Mouse (Mus musculus) heart, postnatal 0 days (tissue): ENCODE data around the gene Sertad2. TPM values are rescaled to one million over a fixed set of nuclear protein-coding genes. Genes with fewer than 3 reads are reported as not detected.

ENCODE experiments used
- ATAC-seq: fragments of 200-750 bp; cut with Nextera tagmentation; 2 replicates; pipeline ENCODE4 v1.8.0; 2017; ENCODE audit warnings: low read depth, moderate number of reproducible peaks, moderate library complexity; ENCODE audit not compliant: insufficient read depth
- DNase-seq: peaks from one replicate; pipeline ENCODE4 v3.0.0-alpha.2; 2016; ENCODE audit warnings: low spot score
- H3K27ac ChIP-seq: fragments of 300-500 bp; sonication (generic); 2 replicates; pipeline ENCODE4 v1.5.1; 2014; ENCODE audit warnings: low read depth, mild to moderate bottlenecking
- H3K27me3 ChIP-seq: fragments of 300-500 bp; sonication (generic); 2 replicates; pipeline ENCODE4 v1.6.1; 2014; ENCODE audit warnings: low read length, mixed read lengths; ENCODE audit not compliant: control insufficient read depth, insufficient read depth
- H3K36me3 ChIP-seq: fragments of 300-500 bp; sonication (generic); replicated peaks from 2 replicates; pipeline ENCODE4 v1.6.1; 2014; ENCODE audit warnings: low read length, mixed read lengths; ENCODE audit not compliant: control insufficient read depth, insufficient read depth
- H3K4me1 ChIP-seq: fragments of 300-500 bp; sonication (generic); 2 replicates; pipeline ENCODE4 v1.6.1; 2014; ENCODE audit warnings: antibody characterized with exemption; ENCODE audit not compliant: control insufficient read depth, insufficient read depth
- H3K4me2 ChIP-seq: fragments of 300-500 bp; sonication (generic); 2 replicates; pipeline ENCODE4 v1.6.1; 2014; ENCODE audit warnings: low read depth, mild to moderate bottlenecking, low read length, moderate library complexity
- H3K4me3 ChIP-seq: fragments of 300-500 bp; sonication (generic); 2 replicates; pipeline ENCODE4 v1.5.1; 2014; ENCODE audit warnings: low read depth, low read length
- H3K9ac ChIP-seq: fragments of 300-500 bp; sonication (generic); replicated peaks from 2 replicates; pipeline ENCODE4 v1.6.1; 2014; ENCODE audit warnings: low read depth, low read length, mixed read lengths
- H3K9me3 ChIP-seq: fragments of 300-500 bp; sonication (generic); replicated peaks from 2 replicates; pipeline ENCODE4 v1.6.1; 2016; ENCODE audit warnings: low read length; ENCODE audit not compliant: control insufficient read depth
- CTCF ChIP-seq: IDR thresholded peaks from 2 replicates; pipeline ENCODE4 v1.5.1; 2016; ENCODE audit warnings: antibody characterized with exemption, control low read depth, low read depth
- EP300 ChIP-seq: IDR thresholded peaks from 2 replicates; pipeline ENCODE4 v1.6.1; 2016; ENCODE audit warnings: antibody characterized with exemption, low read depth
- WGBS: fragments of 180-500 bp; shearing (Covaris S2); extraction: QIAGEN DNeasy Blood & Tissue Kit; methylation state at CpG from one replicate; pipeline ENCODE4 v1.1.7; 2014; 5-methylcytosine and 5-hydroxymethylcytosine counted together
- polyA plus RNA-seq: library from polyadenylated mRNA; unstranded; fragments of >200 nt; fragmentation: Nextera tagmentation; extraction: Ambion mirVana; gene quantifications from 2 replicates; pipeline ENCODE4 v1.2.1, GENCODE M21; 2015
- total RNA-seq: library from RNA; depleted of rRNA; stranded (reverse); fragments of >200 nt; gene quantifications from 2 replicates; pipeline ENCODE4 v1.2.3, GENCODE M21; 2014; ENCODE audit warnings: low replicate concordance

Gene Sertad2
- total and polyA plus RNA-seq, 2 experiments from 2014 or later: 33.3 to 33.5 TPM

DNA sequence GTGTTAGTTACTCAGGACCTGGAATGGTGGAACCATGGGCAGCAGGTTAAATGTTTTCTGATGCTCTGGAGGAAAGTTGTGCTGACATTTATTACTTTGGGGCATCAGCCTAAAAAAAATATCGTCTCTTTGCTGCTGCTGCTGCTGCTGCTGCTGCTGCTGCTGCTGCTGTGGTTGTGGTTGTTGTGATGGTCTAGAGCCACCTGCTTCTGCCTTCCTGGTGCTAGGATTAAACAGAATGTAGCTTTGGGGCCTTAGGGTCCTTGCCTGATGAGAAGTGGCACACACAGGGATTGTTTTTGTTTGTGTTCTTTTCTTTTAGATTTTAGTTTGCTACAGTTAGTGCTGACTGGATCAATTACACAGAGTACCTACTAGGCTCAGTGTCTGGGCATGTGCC, 101.1 kb downstream of the Sertad2 start:
- H3K9me3 ChIP-seq: no peaks in the 10 kb centered on the region
- peaks cover 55% of the 10 kb centered on the region for H3K4me1 ChIP-seq
- H3K9ac ChIP-seq: no peak overlapping the region
- no peaks in the 10 kb centered on the region for H3K27me3 ChIP-seq
- 63% methylated on average over 1 of the region's 1 CpGs for WGBS
- H3K36me3 ChIP-seq: peaks cover 13% of the 10 kb centered on the region
- TF ChIP-seq EP300 (no peak), CTCF (no peak)
- DNase-seq: no peak
- no peak overlapping the region for H3K4me2 ChIP-seq
- H3K27ac ChIP-seq: no peak overlapping the region
- ATAC-seq: no peak
- H3K4me3 ChIP-seq: no peak overlapping the region

DNA sequence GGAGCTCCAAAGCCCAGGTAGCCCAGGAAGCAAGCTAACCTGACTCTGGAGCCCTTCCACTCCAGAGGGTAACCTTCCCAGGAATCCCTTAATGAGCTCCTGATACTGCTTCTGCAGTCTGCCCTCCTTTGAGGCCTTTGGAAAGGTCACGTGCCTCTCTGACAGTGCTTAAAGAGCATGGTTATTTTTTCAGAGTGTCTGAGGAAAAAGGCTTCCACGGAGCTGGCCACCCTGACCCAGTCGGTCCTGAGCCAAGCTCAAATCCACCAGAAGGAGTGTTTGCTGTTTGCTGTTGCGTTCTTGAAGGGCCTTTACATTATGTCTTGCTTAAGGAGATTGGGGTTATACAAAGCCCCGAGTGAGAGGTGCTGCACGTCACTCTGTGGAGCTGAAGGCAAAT, 101.8 kb downstream of the Sertad2 start:
- no peak overlapping the region for H3K4me2 ChIP-seq
- 48% methylated on average over 6 of the region's 6 CpGs for WGBS
- DNase-seq (no peak), ATAC-seq (no peak)
- H3K27me3 ChIP-seq: no peaks in the 10 kb centered on the region
- H3K4me3 ChIP-seq: no peak overlapping the region
- no peak overlapping the region for H3K27ac ChIP-seq
- H3K36me3 ChIP-seq: peaks cover 20% of the 10 kb centered on the region
- no peak overlapping the region for H3K9ac ChIP-seq
- no peaks in the 10 kb centered on the region for H3K9me3 ChIP-seq
- peaks cover 48% of the 10 kb centered on the region for H3K4me1 ChIP-seq
- no peak for TF ChIP-seq EP300
- TF ChIP-seq CTCF: no peak

DNA sequence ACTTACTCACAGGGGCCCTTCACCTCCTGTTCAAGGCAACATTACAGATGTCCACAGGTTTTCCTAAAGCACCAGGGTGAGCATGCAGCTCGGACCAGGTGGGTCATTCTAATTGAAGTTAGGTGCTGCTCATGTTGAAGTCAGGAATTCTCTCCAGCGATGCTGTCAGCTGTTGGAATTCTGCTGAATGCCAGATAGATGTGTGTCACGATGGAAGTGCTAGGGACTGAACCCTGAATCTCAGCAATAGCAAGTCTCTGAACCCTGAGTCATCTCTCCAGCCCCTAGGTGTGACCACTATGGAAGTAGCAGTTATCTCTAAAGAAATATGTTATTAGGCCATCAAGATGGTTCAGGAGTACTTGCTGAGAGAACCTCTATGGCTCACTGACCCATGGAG, 102.5 kb downstream of the Sertad2 start:
- H3K36me3 ChIP-seq: peaks cover 23% of the 10 kb centered on the region
- no peak overlapping the region for H3K9ac ChIP-seq
- H3K4me3 ChIP-seq: no peak overlapping the region
- TF ChIP-seq EP300 (no peak), CTCF (no peak)
- DNase-seq (no peak), ATAC-seq (no peak)
- H3K27ac ChIP-seq: no peak overlapping the region
- no peaks in the 10 kb centered on the region for H3K9me3 ChIP-seq
- no peak overlapping the region for H3K4me2 ChIP-seq
- no peaks in the 10 kb centered on the region for H3K27me3 ChIP-seq
- WGBS: 55% methylated on average over 3 of the region's 3 CpGs
- peaks cover 42% of the 10 kb centered on the region for H3K4me1 ChIP-seq

DNA sequence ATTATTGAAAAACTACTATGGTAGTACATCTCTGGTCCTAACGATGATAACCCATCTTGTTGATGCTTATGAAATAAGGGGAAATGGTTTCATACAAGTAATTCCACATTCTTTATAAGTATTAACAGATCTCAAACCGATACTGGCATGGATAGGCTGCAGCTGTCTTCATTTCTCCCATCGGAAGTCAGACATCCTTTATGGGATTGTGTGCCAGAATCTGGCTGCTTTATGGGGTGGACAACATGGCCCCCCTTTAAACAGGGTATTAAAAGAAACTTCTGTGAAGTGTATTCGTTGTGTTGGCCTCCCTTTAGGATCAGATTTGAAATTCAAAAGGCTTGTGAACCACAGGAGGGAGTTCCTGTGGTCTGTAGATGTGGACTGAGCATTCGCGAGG, 103.1 kb downstream of the Sertad2 start:
- DNase-seq (no peak), ATAC-seq (no peak)
- H3K4me2 ChIP-seq: no peak overlapping the region
- no peak overlapping the region for H3K4me3 ChIP-seq
- H3K9ac ChIP-seq: no peak overlapping the region
- 68% methylated on average over 6 of the region's 6 CpGs for WGBS
- H3K36me3 ChIP-seq: peaks cover 27% of the 10 kb centered on the region
- H3K9me3 ChIP-seq: no peaks in the 10 kb centered on the region
- H3K27ac ChIP-seq: no peak overlapping the region
- TF ChIP-seq CTCF: no peak
- no peak for TF ChIP-seq EP300
- H3K4me1 ChIP-seq: peaks cover 39% of the 10 kb centered on the region
- no peaks in the 10 kb centered on the region for H3K27me3 ChIP-seq

DNA sequence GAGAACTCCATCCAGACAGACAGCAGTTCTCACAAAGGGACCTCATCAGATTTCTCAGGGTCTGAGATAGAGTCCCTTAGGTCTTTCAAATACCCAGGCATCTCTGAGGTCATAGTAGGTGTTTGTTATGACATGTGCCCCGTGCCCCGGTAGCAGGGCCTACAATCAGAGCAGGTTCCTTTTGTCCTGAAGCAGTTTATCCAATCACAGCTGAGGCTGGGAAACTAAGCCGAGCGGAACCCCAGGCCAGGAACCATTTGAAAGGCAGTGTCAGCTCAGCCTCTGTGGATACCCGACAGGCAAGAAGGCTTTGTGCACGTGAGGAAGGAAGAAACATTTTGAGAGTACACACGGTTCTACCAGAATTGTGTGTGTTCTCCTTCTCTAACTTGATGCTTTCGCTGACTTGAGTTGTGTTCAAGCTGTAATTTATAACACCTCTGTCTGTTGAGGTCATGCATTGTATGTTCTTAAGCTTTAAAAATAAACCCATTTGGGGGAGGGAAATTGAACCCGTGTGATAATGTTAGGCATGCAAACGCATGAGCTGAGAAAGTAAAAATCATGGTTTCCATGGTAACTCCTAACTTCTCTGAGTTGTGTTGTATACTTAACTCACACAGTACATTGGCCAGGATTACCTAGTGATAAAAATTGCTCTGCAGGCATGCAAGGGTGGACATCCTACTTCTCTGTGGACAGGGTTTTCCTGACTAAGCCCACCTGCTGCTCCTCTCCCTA, 104.1 kb downstream of the Sertad2 start:
- DNase-seq: no peak
- no peaks in the 10 kb centered on the region for H3K9me3 ChIP-seq
- H3K27ac ChIP-seq: no peak overlapping the region
- 40% methylated on average over 10 of the region's 10 CpGs for WGBS
- no peak overlapping the region for H3K4me2 ChIP-seq
- H3K27me3 ChIP-seq: no peaks in the 10 kb centered on the region
- H3K4me3 ChIP-seq: no peak overlapping the region
- TF ChIP-seq CTCF: no peak
- TF ChIP-seq EP300: no peak
- ATAC-seq: no peak
- H3K4me1 ChIP-seq: peaks cover 40% of the 10 kb centered on the region
- H3K9ac ChIP-seq: no peak overlapping the region
- H3K36me3 ChIP-seq: peaks cover 28% of the 10 kb centered on the region
